Mouse (Mus musculus) kidney, adult 2 months (tissue): ENCODE measurements around the gene Arid3b. TPM values are rescaled to one million over a fixed set of nuclear protein-coding genes. Genes with fewer than 3 reads are reported as not detected.

Experiments used
- DNase-seq: peaks from one replicate; pipeline ENCODE4 v3.0.0; 2021
- H3K27ac ChIP-seq: fragments of 200-500 bp; 2 replicates; pipeline ENCODE4 v1.5.1; 2012; ENCODE audit warnings: low read depth, low read length, control low read depth, inconsistent platforms; ENCODE audit not compliant: insufficient read depth
- H3K27me3 ChIP-seq: fragments of 200-500 bp; replicated peaks from 2 replicates; pipeline ENCODE4 v1.6.1; 2012; ENCODE audit warnings: mild to moderate bottlenecking, moderate library complexity, low read length, inconsistent platforms; ENCODE audit not compliant: control insufficient read depth, insufficient read depth
- H3K36me3 ChIP-seq: fragments of 200-500 bp; 2 replicates; pipeline ENCODE4 v1.6.1; 2012; ENCODE audit warnings: mild to moderate bottlenecking, moderate library complexity, low read length, inconsistent platforms; ENCODE audit not compliant: control insufficient read depth, insufficient read depth
- H3K4me1 ChIP-seq: fragments of 200-500 bp; 2 replicates; pipeline ENCODE4 v1.6.1; 2011; ENCODE audit warnings: low read length; ENCODE audit not compliant: control insufficient read depth, insufficient read depth
- H3K4me3 ChIP-seq: fragments of 200-500 bp; 2 replicates; pipeline ENCODE4 v1.5.1; 2011; ENCODE audit warnings: mild to moderate bottlenecking, low read depth, low read length, control low read depth; ENCODE audit not compliant: insufficient read depth
- CTCF ChIP-seq: fragments of 200-500 bp; conservative IDR thresholded peaks from 2 replicates; pipeline ENCODE4 v1.5.1; 2011; ENCODE audit warnings: low read depth, mild to moderate bottlenecking, control low read depth, low read length, moderate library complexity, mixed read lengths; ENCODE audit not compliant: insufficient read depth, insufficient read length
- POLR2A ChIP-seq: fragments of 200-500 bp; IDR thresholded peaks from one replicate; pipeline ENCODE4 v1.6.1; 2011; ENCODE audit warnings: low read depth, low read length, control low read depth
- WGBS: fragments of 180-500 bp; shearing (Covaris S2); methylation state at CpG from one replicate; pipeline ENCODE4 v1.1.7; 2018; 5-methylcytosine and 5-hydroxymethylcytosine counted together
- polyA plus RNA-seq: library from polyadenylated mRNA; depleted of rRNA; stranded (reverse); fragments of >200 nt; gene quantifications from 2 replicates; pipeline ENCODE4 v1.2.3, GENCODE M21; 2012

Arid3b gene
- polyA plus RNA-seq, 1 experiment: 5.0 TPM

DNA sequence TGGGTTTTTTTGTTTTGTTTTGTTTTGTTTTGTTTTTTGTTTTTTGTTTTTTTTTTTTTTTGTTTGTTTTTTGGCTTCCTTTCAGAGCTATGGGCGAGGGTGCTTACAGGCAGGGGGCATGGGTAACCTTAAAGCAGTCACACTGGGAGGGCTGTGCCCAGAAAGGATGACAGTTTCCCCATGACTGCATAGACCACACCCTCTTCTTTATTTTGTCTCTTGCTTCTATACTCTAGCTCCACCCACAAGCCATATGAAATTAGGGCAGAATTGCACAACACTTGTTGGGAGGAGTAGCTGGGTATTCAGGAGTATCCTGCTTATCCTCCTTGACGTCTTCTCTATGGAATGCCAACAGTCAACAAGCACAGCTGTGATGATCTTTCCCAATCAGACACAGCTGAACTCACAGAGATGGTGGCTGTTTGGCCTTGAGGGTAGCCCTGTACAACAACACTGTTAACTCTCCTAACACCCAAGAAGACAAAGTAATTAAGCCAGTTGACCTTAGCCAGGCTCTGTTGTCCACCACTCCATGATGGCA, 33.8 kb upstream of the Arid3b start:
- Histone ChIP-seq H3K27me3 (no peaks in the 10 kb centered on the region), H3K4me3 (no peak overlapping the region), H3K27ac (no peak overlapping the region), H3K4me1 (no peaks in the 10 kb centered on the region), H3K36me3 (no peaks in the 10 kb centered on the region)
- 71% methylated on average over 2 of the region's 2 CpGs for WGBS
- TF ChIP-seq POLR2A (no peak), CTCF (no peak)
- no peak for DNase-seq

DNA sequence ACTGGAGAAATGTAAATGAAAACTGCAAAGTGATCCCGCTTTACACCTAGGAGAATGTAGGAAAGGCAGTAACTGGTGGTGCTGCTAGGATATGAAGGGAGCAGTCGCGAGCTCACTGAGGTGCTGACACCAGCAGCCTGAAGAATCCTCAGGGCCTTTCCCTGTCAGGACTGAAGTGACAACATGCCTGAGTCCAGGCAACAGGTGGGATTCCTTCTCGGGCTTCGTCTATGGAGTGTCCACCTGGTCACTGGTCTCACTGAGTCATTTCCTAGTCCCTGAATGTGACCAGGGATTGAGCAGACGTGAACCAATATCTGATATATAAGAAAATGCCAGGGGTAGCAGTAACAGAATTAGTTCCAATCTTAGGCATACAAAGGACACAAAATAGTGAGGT, 32.2 kb upstream of the Arid3b start:
- TF ChIP-seq CTCF (no peak), POLR2A (no peak)
- H3K27me3 ChIP-seq: no peaks in the 10 kb centered on the region
- no peaks in the 10 kb centered on the region for H3K4me1 ChIP-seq
- no peak overlapping the region for H3K27ac ChIP-seq
- WGBS: 85% methylated on average over 6 of the region's 6 CpGs
- no peak overlapping the region for H3K4me3 ChIP-seq
- DNase-seq: no peak
- no peaks in the 10 kb centered on the region for H3K36me3 ChIP-seq

DNA sequence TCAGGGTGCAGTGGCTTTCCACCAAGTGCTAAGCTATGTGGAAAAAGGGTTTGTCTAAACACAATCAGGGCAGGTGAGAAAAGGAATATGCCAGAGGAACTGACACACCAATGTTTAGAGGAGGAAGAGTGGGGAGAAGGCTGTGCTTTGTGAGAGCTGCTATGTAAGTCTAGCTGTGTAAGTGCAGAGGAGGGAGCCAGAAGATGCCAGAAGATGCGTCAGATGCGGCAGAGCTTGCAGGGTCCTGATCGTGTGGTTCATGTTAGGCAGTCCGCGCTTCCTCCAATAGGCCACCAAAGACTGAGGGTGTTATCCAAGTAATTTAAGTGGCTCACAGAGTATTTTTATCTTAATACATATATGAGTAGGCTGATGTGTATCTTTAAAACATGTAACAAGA, 31.3 kb upstream of the Arid3b start:
- no peaks in the 10 kb centered on the region for H3K36me3 ChIP-seq
- H3K27me3 ChIP-seq: no peaks in the 10 kb centered on the region
- TF ChIP-seq CTCF: no peak
- no peak for TF ChIP-seq POLR2A
- no peak overlapping the region for H3K27ac ChIP-seq
- no peak for DNase-seq
- H3K4me3 ChIP-seq: no peak overlapping the region
- WGBS: 85% methylated on average over 5 of the region's 5 CpGs
- H3K4me1 ChIP-seq: no peaks in the 10 kb centered on the region

DNA sequence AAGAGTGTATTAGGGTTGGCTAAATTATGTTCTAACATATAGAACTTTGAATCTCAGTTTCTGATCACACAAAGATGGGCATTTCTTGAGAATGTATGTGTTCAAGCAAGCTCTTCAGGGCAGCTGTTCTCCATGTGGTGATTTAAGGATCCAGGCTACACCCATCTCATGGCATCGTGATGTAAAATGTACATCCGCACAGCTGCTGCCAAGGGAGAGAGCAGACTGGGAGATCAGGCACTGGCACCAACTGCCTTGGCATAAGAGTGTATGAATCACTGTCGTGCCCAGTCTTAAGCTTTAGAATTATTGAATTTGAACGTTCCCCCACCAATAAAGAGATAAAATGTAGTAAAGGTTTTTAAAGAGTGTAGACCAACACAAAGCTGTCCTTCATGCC, 30.6 kb upstream of the Arid3b start:
- no peak overlapping the region for H3K27ac ChIP-seq
- no peak overlapping the region for H3K4me3 ChIP-seq
- no peaks in the 10 kb centered on the region for H3K27me3 ChIP-seq
- no peak for TF ChIP-seq CTCF
- no peak for TF ChIP-seq POLR2A
- no peaks in the 10 kb centered on the region for H3K4me1 ChIP-seq
- H3K36me3 ChIP-seq: no peaks in the 10 kb centered on the region
- 91% methylated on average over 4 of the region's 4 CpGs for WGBS
- no peak for DNase-seq

DNA sequence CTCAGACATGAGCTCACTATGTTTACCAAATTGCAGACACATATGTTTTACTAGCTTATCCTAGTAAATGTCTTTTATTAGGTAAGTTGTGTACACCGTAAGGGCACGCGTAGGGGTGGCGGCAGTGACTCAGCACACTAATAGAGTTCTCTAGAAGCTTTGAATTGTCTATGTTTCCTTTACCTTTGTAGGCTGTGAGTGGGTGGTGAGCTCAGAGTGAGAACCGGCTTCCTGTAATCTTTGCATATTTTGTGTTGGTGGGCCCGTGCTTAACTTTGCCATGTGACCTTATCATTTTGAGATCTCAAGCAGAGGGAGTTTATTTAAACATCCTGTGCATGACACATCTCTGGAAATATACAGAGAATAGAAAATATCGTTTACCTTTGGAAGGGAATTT, 29.9 kb upstream of the Arid3b start:
- Histone ChIP-seq H3K27ac (no peak overlapping the region), H3K4me3 (no peak overlapping the region), H3K4me1 (no peaks in the 10 kb centered on the region), H3K36me3 (no peaks in the 10 kb centered on the region), H3K27me3 (no peaks in the 10 kb centered on the region)
- no peak for DNase-seq
- 65% methylated on average over 7 of the region's 7 CpGs for WGBS
- TF ChIP-seq CTCF (no peak), POLR2A (no peak)

- no peak for DNase-seq
- no peaks in the 10 kb centered on the region for H3K4me1 ChIP-seq
- H3K36me3 ChIP-seq: no peaks in the 10 kb centered on the region
- no peaks in the 10 kb centered on the region for H3K27me3 ChIP-seq
- no peak overlapping the region for H3K4me3 ChIP-seq
- H3K27ac ChIP-seq: no peak overlapping the region
- no peak for TF ChIP-seq POLR2A
Observed at GRCm38 (mm10) chr9:57864336-57864735, 27.7 kb upstream of the Arid3b start.

GRCm38 (mm10) chr9:57861951-57862471, 25.4 kb upstream of the Arid3b start:
- no peaks in the 10 kb centered on the region for H3K36me3 ChIP-seq
- peak; percentile 64 for DNase-seq
- H3K4me3 ChIP-seq: no peak overlapping the region
- WGBS: 43% methylated on average over 9 of the region's 9 CpGs
- no peaks in the 10 kb centered on the region; the same call in 1 of the 2 replicates for H3K27me3 ChIP-seq
- H3K4me1 ChIP-seq: no peaks in the 10 kb centered on the region
- peak; percentile 74 for TF ChIP-seq CTCF
- no peak for TF ChIP-seq POLR2A
- no peak overlapping the region for H3K27ac ChIP-seq
